Mouse (Mus musculus): Measurements from ENCODE around the gene Phka2.

Phka2 gene

GRCm38 (mm10) chrX:160502048-160503041, at the start of gene Phka2:
Gene Phka2 (plus strand): TSS chrX:160502166.
- peak; percentile 86 for DNase-seq

- DNase-seq = no peak
These were observed 46.3 kb upstream of the Phka2 start for GRCm38 (mm10) chrX:160455686-160456085.

- DNase-seq = no peak
These were observed 30.6 kb upstream of the Phka2 start for GRCm38 (mm10) chrX:160471257-160471786.

GRCm38 (mm10) chrX:160489784-160490183, 12.2 kb upstream of the Phka2 start:
- no peak for DNase-seq

GRCm38 (mm10) chrX:160494333-160494732, 7.6 kb upstream of the Phka2 start:
- no peak for DNase-seq

GRCm38 (mm10) chrX:160494921-160495320, 7.0 kb upstream of the Phka2 start:
- DNase-seq = no peak

GRCm38 (mm10) chrX:160496473-160496872, 5.5 kb upstream of the Phka2 start:
- DNase-seq = no peak

GRCm38 (mm10) chrX:160501095-160501494, 871 bp upstream of the Phka2 start:
- DNase-seq = no peak

GRCm38 (mm10) chrX:160501687-160502047, 299 bp upstream of the Phka2 start:
- DNase-seq = no peak

- no peak for DNase-seq
These were observed 7.1 kb downstream of the Phka2 start for GRCm38 (mm10) chrX:160509046-160509445.

GRCm38 (mm10) chrX:160510197-160510596, 8.2 kb downstream of the Phka2 start:
- no peak for DNase-seq

GRCm38 (mm10) chrX:160516027-160516426, 14.1 kb downstream of the Phka2 start:
- DNase-seq = no peak

- no peak for DNase-seq
These were observed 40.8 kb downstream of the Phka2 start for GRCm38 (mm10) chrX:160542772-160543171.

GRCm38 (mm10) chrX:160548875-160549274, 46.9 kb downstream of the Phka2 start:
- no peak for DNase-seq

GRCm38 (mm10) chrX:160552066-160552465, 50.1 kb downstream of the Phka2 start:
- no peak for DNase-seq

- DNase-seq = no peak
These were observed 81.6 kb downstream of the Phka2 start for GRCm38 (mm10) chrX:160583589-160583988.

GRCm38 (mm10) chrX:160584148-160584838, 82.3 kb downstream of the Phka2 start:
- DNase-seq = no peak

GRCm38 (mm10) chrX:160585110-160585509, 83.1 kb downstream of the Phka2 start:
- no peak for DNase-seq

- DNase-seq = no peak
These were observed 86.6 kb downstream of the Phka2 start for GRCm38 (mm10) chrX:160588523-160588922.

- no peak for DNase-seq
These were observed 88.2 kb downstream of the Phka2 start for GRCm38 (mm10) chrX:160590147-160590546.

- DNase-seq = no peak
These were observed 91.0 kb downstream of the Phka2 start for GRCm38 (mm10) chrX:160592933-160593332.

GRCm38 (mm10) chrX:160598055-160598454, 96.1 kb downstream of the Phka2 start:
- DNase-seq = no peak

GRCm38 (mm10) chrX:160598562-160599458, 96.8 kb downstream of the Phka2 start:
- no peak for DNase-seq
